Mouse (Mus musculus): ENCODE measurements at regions not wholly inside any gene's neighbourhood (a gene's known extent, or its start where the extent isn't known, plus 50 kb on each side); places are given as distances from the start of the nearest gene placed in this dataset.

- DNase-seq (ENCODE audit: low read depth in 1 of 2, low spot score in 2 of 2), result no peak
- H3K36me3 ChIP-seq (ENCODE audit: control insufficient read depth, insufficient read depth, low read length), result no peaks in the 10 kb centered on the region
- TF ChIP-seq POLR2A (IDR thresholded peaks at IDR 0.05; ENCODE audit: low read depth, low read length), result no peak
- TF ChIP-seq CTCF (IDR thresholded peaks at IDR 0.05; ENCODE audit: extremely low read depth, insufficient read depth, insufficient read length, insufficient replicate concordance), result no peak
- H3K27me3 ChIP-seq (ENCODE audit: control insufficient read depth, insufficient read depth, low read length), result no peaks in the 10 kb centered on the region
- H3K27ac ChIP-seq (ENCODE audit: insufficient read depth, low read length), result no peak overlapping the region
- no peak overlapping the region for H3K4me3 ChIP-seq (ENCODE audit: extremely low read depth, insufficient read depth, insufficient read length)
- H3K4me1 ChIP-seq (ENCODE audit: control insufficient read depth, insufficient read depth, insufficient read length), result no peaks in the 10 kb centered on the region
- WGBS, result 85% methylated on average over 5 of the region's 5 CpGs
These were observed 342.6 kb upstream of the Nr5a2 start for GRCm38 (mm10) chr1:137302757-137303422.

- Histone ChIP-seq H3K36me3 (ENCODE audit: control insufficient read depth, insufficient read depth, low read length) (no peaks in the 10 kb centered on the region), H3K27me3 (ENCODE audit: control insufficient read depth, insufficient read depth, low read length) (no peaks in the 10 kb centered on the region), H3K4me3 (ENCODE audit: extremely low read depth, insufficient read depth, insufficient read length) (no peak overlapping the region), H3K4me1 (ENCODE audit: control insufficient read depth, insufficient read depth, insufficient read length) (no peaks in the 10 kb centered on the region), H3K27ac (ENCODE audit: insufficient read depth, low read length) (no peak overlapping the region)
- WGBS, result 70% methylated on average over 10 of the region's 10 CpGs
- TF ChIP-seq CTCF (IDR thresholded peaks at IDR 0.05; ENCODE audit: extremely low read depth, insufficient read depth, insufficient read length, insufficient replicate concordance) (no peak), POLR2A (IDR thresholded peaks at IDR 0.05; ENCODE audit: low read depth, low read length) (no peak)
- DNase-seq (ENCODE audit: low read depth in 1 of 2, low spot score in 2 of 2), result no peak
These were observed 337.7 kb upstream of the Nr5a2 start for GRCm38 (mm10) chr1:137297780-137298569.

- H3K4me1 ChIP-seq (ENCODE audit: control insufficient read depth, insufficient read depth, insufficient read length), result no peaks in the 10 kb centered on the region
- no peak overlapping the region for H3K4me3 ChIP-seq (ENCODE audit: extremely low read depth, insufficient read depth, insufficient read length)
- no peak for DNase-seq (ENCODE audit: low read depth in 1 of 2, low spot score in 2 of 2)
- TF ChIP-seq POLR2A (IDR thresholded peaks at IDR 0.05; ENCODE audit: low read depth, low read length) (no peak), CTCF (IDR thresholded peaks at IDR 0.05; ENCODE audit: extremely low read depth, insufficient read depth, insufficient read length, insufficient replicate concordance) (no peak)
- H3K36me3 ChIP-seq (ENCODE audit: control insufficient read depth, insufficient read depth, low read length), result no peaks in the 10 kb centered on the region
- 92% methylated on average over 9 of the region's 9 CpGs for WGBS
- no peaks in the 10 kb centered on the region for H3K27me3 ChIP-seq (ENCODE audit: control insufficient read depth, insufficient read depth, low read length)
- H3K27ac ChIP-seq (ENCODE audit: insufficient read depth, low read length), result no peak overlapping the region
These were observed 329.2 kb upstream of the Nr5a2 start for GRCm38 (mm10) chr1:137289456-137289855.

- H3K27ac ChIP-seq (ENCODE audit: insufficient read depth, low read length), result no peak overlapping the region
- H3K27me3 ChIP-seq (ENCODE audit: control insufficient read depth, insufficient read depth, low read length), result no peaks in the 10 kb centered on the region
- no peaks in the 10 kb centered on the region for H3K36me3 ChIP-seq (ENCODE audit: control insufficient read depth, insufficient read depth, low read length)
- DNase-seq (ENCODE audit: low read depth in 1 of 2, low spot score in 2 of 2), result no peak
- no peak overlapping the region for H3K4me3 ChIP-seq (ENCODE audit: extremely low read depth, insufficient read depth, insufficient read length)
- 72% methylated on average over 5 of the region's 5 CpGs for WGBS
- no peaks in the 10 kb centered on the region for H3K4me1 ChIP-seq (ENCODE audit: control insufficient read depth, insufficient read depth, insufficient read length)
- TF ChIP-seq CTCF (IDR thresholded peaks at IDR 0.05; ENCODE audit: extremely low read depth, insufficient read depth, insufficient read length, insufficient replicate concordance), result no peak
- TF ChIP-seq POLR2A (IDR thresholded peaks at IDR 0.05; ENCODE audit: low read depth, low read length), result no peak
These were observed 323.0 kb upstream of the Nr5a2 start for GRCm38 (mm10) chr1:137283291-137283690.

- no peak for DNase-seq (ENCODE audit: low read depth in 1 of 2, low spot score in 2 of 2)
- H3K4me3 ChIP-seq (ENCODE audit: extremely low read depth, insufficient read depth, insufficient read length), result no peak overlapping the region
- H3K27ac ChIP-seq (ENCODE audit: insufficient read depth, low read length), result no peak overlapping the region
- no peaks in the 10 kb centered on the region for H3K27me3 ChIP-seq (ENCODE audit: control insufficient read depth, insufficient read depth, low read length)
- TF ChIP-seq POLR2A (IDR thresholded peaks at IDR 0.05; ENCODE audit: low read depth, low read length), result no peak
- H3K36me3 ChIP-seq (ENCODE audit: control insufficient read depth, insufficient read depth, low read length), result no peaks in the 10 kb centered on the region
- 89% methylated on average over 5 of the region's 5 CpGs for WGBS
- H3K4me1 ChIP-seq (ENCODE audit: control insufficient read depth, insufficient read depth, insufficient read length), result no peaks in the 10 kb centered on the region
These were observed 322.2 kb upstream of the Nr5a2 start for GRCm38 (mm10) chr1:137282457-137282856.

- no peak for DNase-seq (ENCODE audit: low read depth in 1 of 2, low spot score in 2 of 2)
- H3K4me1 ChIP-seq (ENCODE audit: control insufficient read depth, insufficient read depth, insufficient read length), result no peaks in the 10 kb centered on the region
- WGBS, result 90% methylated on average over 10 of the region's 10 CpGs
These were observed 320.4 kb upstream of the Nr5a2 start for GRCm38 (mm10) chr1:137280391-137281386.

More at GRCm38 (mm10) chr1:137280391-137281386, 320.4 kb upstream of the Nr5a2 start:
- Histone ChIP-seq H3K4me3 (ENCODE audit: extremely low read depth, insufficient read depth, insufficient read length) (no peak overlapping the region), H3K27ac (ENCODE audit: insufficient read depth, low read length) (no peak overlapping the region), H3K27me3 (ENCODE audit: control insufficient read depth, insufficient read depth, low read length) (no peaks in the 10 kb centered on the region), H3K36me3 (ENCODE audit: control insufficient read depth, insufficient read depth, low read length) (no peaks in the 10 kb centered on the region)
- no peak for TF ChIP-seq CTCF (IDR thresholded peaks at IDR 0.05; ENCODE audit: extremely low read depth, insufficient read depth, insufficient read length, insufficient replicate concordance)
- TF ChIP-seq POLR2A (IDR thresholded peaks at IDR 0.05; ENCODE audit: low read depth, low read length), result no peak

Data from spleen, adult 2 months (tissue).